Mouse (Mus musculus) retina, embryonic 14.5 days (tissue): ENCODE data around the gene Slc7a15.
A peak's percentile ranks its signal among the peaks of the same experiment; 100 is the strongest.

Source experiments
- DNase-seq: peaks from one replicate; pipeline ENCODE4 v3.0.0-alpha.2; 2015; ENCODE audit warnings: low spot score

Gene Slc7a15

GRCm38 (mm10) chr12:8506954-8507707 lies 91.7 kb downstream of the Slc7a15 start:
- no peak for DNase-seq

- DNase-seq, result no peak
Measured at GRCm38 (mm10) chr12:8504131-8504530, 94.7 kb downstream of the Slc7a15 start.

GRCm38 (mm10) chr12:8502546-8502945 lies 96.3 kb downstream of the Slc7a15 start:
- peak; percentile 87 for DNase-seq

GRCm38 (mm10) chr12:8501571-8502305 lies 97.1 kb downstream of the Slc7a15 start:
- no peak for DNase-seq

- no peak for DNase-seq
Measured at GRCm38 (mm10) chr12:8500597-8501570, 98.0 kb downstream of the Slc7a15 start.

- peak; percentile 99 for DNase-seq
Measured at GRCm38 (mm10) chr12:8499871-8500596, 98.8 kb downstream of the Slc7a15 start, which contains the start of gene Rhob. Gene Rhob (minus strand): TSS chr12:8500009.

- DNase-seq, result peak; percentile 74
Measured at GRCm38 (mm10) chr12:8499001-8499870, 99.6 kb downstream of the Slc7a15 start.

GRCm38 (mm10) chr12:8498591-8499000 lies 100.3 kb downstream of the Slc7a15 start:
- peak; percentile 64 for DNase-seq

GRCm38 (mm10) chr12:8498148-8498571 lies 100.7 kb downstream of the Slc7a15 start:
- DNase-seq, result peak; percentile 47

GRCm38 (mm10) chr12:8497314-8497706 lies 101.6 kb downstream of the Slc7a15 start:
- DNase-seq, result no peak

GRCm38 (mm10) chr12:8496679-8497313 lies 102.1 kb downstream of the Slc7a15 start:
- DNase-seq, result no peak

GRCm38 (mm10) chr12:8495881-8496678 lies 102.8 kb downstream of the Slc7a15 start:
- DNase-seq, result no peak

- DNase-seq, result no peak
Measured at GRCm38 (mm10) chr12:8494675-8495074, 104.2 kb downstream of the Slc7a15 start.

GRCm38 (mm10) chr12:8493386-8493785 lies 105.5 kb downstream of the Slc7a15 start:
- DNase-seq, result no peak

GRCm38 (mm10) chr12:8489098-8489497 lies 109.8 kb downstream of the Slc7a15 start:
- no peak for DNase-seq

GRCm38 (mm10) chr12:8488652-8488980 lies 110.2 kb downstream of the Slc7a15 start:
- DNase-seq, result no peak

- DNase-seq, result no peak
Measured at GRCm38 (mm10) chr12:8487959-8488651, 110.8 kb downstream of the Slc7a15 start.

- no peak for DNase-seq
Measured at GRCm38 (mm10) chr12:8487281-8487680, 111.6 kb downstream of the Slc7a15 start.

- DNase-seq, result no peak
Measured at GRCm38 (mm10) chr12:8485247-8485646, 113.6 kb downstream of the Slc7a15 start.
